8 mouse cellular contexts compared by ENCODE assay signal in genomic region chr14:27044967-27045361, GRCm38 (mm10). TPM values are rescaled to one million over a fixed set of nuclear protein-coding genes. Genes with fewer than 3 reads are reported as not detected.
DNase-seq lines count a peak whose midpoint lies in the region; ATAC-seq and TF ChIP-seq lines count a peak whose summit lies in the region.

No protein-coding gene starts in this region.

- no peak for DNase-seq in intestine, embryonic 14.5 days (ENCODE audit: low spot score)
- peak; percentile 78 for DNase-seq in lung, postnatal 25 days (ENCODE audit: low spot score)
- peak; percentile 21 for DNase-seq in thymus, postnatal 14 days
- no peak for DNase-seq in right cerebral cortex, postnatal 36 days (ENCODE audit: low spot score in 2 of 2)
- no peak for DNase-seq in left cerebral cortex, adult 8-10 months (ENCODE audit: low spot score in 2 of 2)

- H3K36me3 ChIP-seq in midbrain, embryonic 12.5 days: no peaks in the 10 kb centered on the region
- no peaks in the 10 kb centered on the region for H3K36me3 ChIP-seq in midbrain, embryonic 15.5 days (replicated peaks)
- no peaks in the 10 kb centered on the region for H3K36me3 ChIP-seq in intestine, embryonic 14.5 days (ENCODE audit: control insufficient read depth, insufficient read depth, low read length)

- no peak for TF ChIP-seq CTCF in embryonic fibroblast, embryonic 13.5 days (IDR thresholded peaks at IDR 0.05; ENCODE audit: borderline replicate concordance, insufficient read depth, low read length)

- 4% methylated on average over 2 of the region's 2 CpGs for WGBS in midbrain, embryonic 12.5 days
- 20% methylated on average over 2 of the region's 2 CpGs for WGBS in midbrain, embryonic 15.5 days
- 19% methylated on average over 2 of the region's 2 CpGs for WGBS in intestine, embryonic 14.5 days

- no peak overlapping the region for H3K9ac ChIP-seq in midbrain, embryonic 12.5 days (replicated peaks)
- H3K9ac ChIP-seq in midbrain, embryonic 15.5 days: no peak overlapping the region
- no peak overlapping the region for H3K9ac ChIP-seq in intestine, embryonic 14.5 days (ENCODE audit: low read length)

- no peak overlapping the region for H3K4me3 ChIP-seq in midbrain, embryonic 12.5 days
- no peak overlapping the region for H3K4me3 ChIP-seq in midbrain, embryonic 15.5 days
- H3K4me3 ChIP-seq in embryonic fibroblast, embryonic 13.5 days (ENCODE audit: insufficient read depth, low read length): no peak overlapping the region
- no peak overlapping the region for H3K4me3 ChIP-seq in intestine, embryonic 14.5 days (ENCODE audit: low read depth, low read length)

- TF ChIP-seq POLR2A in embryonic fibroblast, embryonic 13.5 days (IDR thresholded peaks at IDR 0.05; ENCODE audit: low read depth, low read length): no peak

- no peak for ATAC-seq in midbrain, embryonic 12.5 days (ENCODE audit: low FRiP score, low read depth)
- no peak for ATAC-seq in midbrain, embryonic 15.5 days (replicated peaks)
- 0 out of 2 replicates have a peak, but pooled peaks have one; percentile 33 for ATAC-seq in intestine, embryonic 14.5 days (replicated peaks; ENCODE audit: low FRiP score, low TSS enrichment, low read depth)

- no peaks in the 10 kb centered on the region for H3K9me3 ChIP-seq in midbrain, embryonic 12.5 days
- no peaks in the 10 kb centered on the region for H3K9me3 ChIP-seq in midbrain, embryonic 15.5 days
- H3K9me3 ChIP-seq in intestine, embryonic 14.5 days (ENCODE audit: control insufficient read depth, low read length): no peaks in the 10 kb centered on the region

- H3K27ac ChIP-seq in midbrain, embryonic 12.5 days (replicated peaks): peak overlapping the region; percentile 52
- no peak overlapping the region for H3K27ac ChIP-seq in midbrain, embryonic 15.5 days
- peak overlapping the region; percentile 69 for H3K27ac ChIP-seq in embryonic fibroblast, embryonic 13.5 days (ENCODE audit: insufficient read depth, low read length)
- H3K27ac ChIP-seq in intestine, embryonic 14.5 days (ENCODE audit: low read depth): peak overlapping the region; percentile 77

- peak overlapping the region; percentile 13; the same call in 1 of the 2 replicates for H3K4me2 ChIP-seq in midbrain, embryonic 12.5 days (replicated peaks)
- no peak overlapping the region for H3K4me2 ChIP-seq in midbrain, embryonic 15.5 days
- H3K4me2 ChIP-seq in intestine, embryonic 14.5 days (ENCODE audit: low read length): peak overlapping the region; percentile 29

- H3K27me3 ChIP-seq in midbrain, embryonic 12.5 days: peaks cover 70% of the 10 kb centered on the region
- peaks cover 15% of the 10 kb centered on the region for H3K27me3 ChIP-seq in midbrain, embryonic 15.5 days (replicated peaks)
- no peaks in the 10 kb centered on the region for H3K27me3 ChIP-seq in intestine, embryonic 14.5 days (replicated peaks; ENCODE audit: control insufficient read depth, insufficient read depth, low read length)

- H3K4me1 ChIP-seq in midbrain, embryonic 12.5 days: peaks cover 49% of the 10 kb centered on the region
- H3K4me1 ChIP-seq in midbrain, embryonic 15.5 days: peaks cover 19% of the 10 kb centered on the region
- peaks cover 24% of the 10 kb centered on the region for H3K4me1 ChIP-seq in embryonic fibroblast, embryonic 13.5 days (ENCODE audit: control insufficient read depth, insufficient read depth, low read length)
- peaks cover 52% of the 10 kb centered on the region for H3K4me1 ChIP-seq in intestine, embryonic 14.5 days (replicated peaks; ENCODE audit: control insufficient read depth, insufficient read depth, low read length)

RNA-seq across cellular contexts. Expression of gene Il17rd, which starts 6.2 kb away (rescaled TPM):
- 4.6 and 4.8 TPM in 2 replicates for polyA plus RNA-seq in midbrain, embryonic 12.5 days (2016; fragmentation: Nextera tagmentation; extraction: Ambion mirVana)
- polyA plus RNA-seq in midbrain, embryonic 15.5 days (2015; fragmentation: Nextera tagmentation; extraction: Ambion mirVana): 2.2 and 2.3 TPM in 2 replicates
- polyA plus RNA-seq in embryonic fibroblast, embryonic 13.5 days (2011; ENCODE audit: insufficient read length, low read depth, missing spikeins): 10.2 and 19.3 TPM in 2 replicates
- 2.7 and 3.3 TPM in 2 replicates for polyA plus RNA-seq in intestine, embryonic 14.5 days (2014; fragmentation: Nextera tagmentation; extraction: Ambion mirVana)
- total RNA-seq in left cerebral cortex, adult 8-10 months (2022): 1 to 10 TPM; 2.3 to 3.0 (median 2.5) TPM

RNA-seq across cellular contexts. Expression of gene Hesx1, which starts 50.7 kb away (rescaled TPM):
- not detected in 2 replicates for polyA plus RNA-seq in midbrain, embryonic 12.5 days (2016; fragmentation: Nextera tagmentation; extraction: Ambion mirVana)
- 0.23 and 0.29 TPM in 2 replicates for polyA plus RNA-seq in midbrain, embryonic 15.5 days (2015; fragmentation: Nextera tagmentation; extraction: Ambion mirVana)
- polyA plus RNA-seq in embryonic fibroblast, embryonic 13.5 days (2011; ENCODE audit: insufficient read length, low read depth, missing spikeins): not detected in 2 replicates
- 0.31 and 0.37 TPM in 2 replicates for polyA plus RNA-seq in intestine, embryonic 14.5 days (2014; fragmentation: Nextera tagmentation; extraction: Ambion mirVana)
- not detected for total RNA-seq in left cerebral cortex, adult 8-10 months (2022)

Comparison
In these comparisons a context has a peak if more than half of its experiments do, and no peak if none do; other contexts are left out.
1. DNase-seq: peak in lung, postnatal 25 days (single experiment) and thymus, postnatal 14 days (single experiment); none in intestine, embryonic 14.5 days (single experiment), right cerebral cortex, postnatal 36 days (0 of 2) and left cerebral cortex, adult 8-10 months (0 of 2).